Mouse (Mus musculus) embryonic facial prominence, embryonic 13.5 days (tissue): ENCODE data around the gene Pnmal2. TPM values are rescaled to one million over a fixed set of nuclear protein-coding genes. Genes with fewer than 3 reads are reported as not detected.

Experiments
- ATAC-seq: fragments of 200-750 bp; cut with Nextera tagmentation; 2 replicates; pipeline ENCODE4 v1.8.0; 2017; ENCODE audit warnings: low read depth; ENCODE audit not compliant: insufficient number of reproducible peaks, insufficient read depth, low FRiP score, low TSS enrichment
- H3K27ac ChIP-seq: fragments of 300-500 bp; sonication (generic); 2 replicates; pipeline ENCODE4 v1.5.1; 2015; ENCODE audit warnings: moderate library complexity, mild to moderate bottlenecking, inconsistent platforms
- H3K27me3 ChIP-seq: fragments of 300-500 bp; sonication (generic); 2 replicates; pipeline ENCODE4 v1.6.1; 2015; ENCODE audit warnings: mild to moderate bottlenecking, inconsistent platforms
- H3K36me3 ChIP-seq: fragments of 300-500 bp; sonication (generic); 2 replicates; pipeline ENCODE4 v1.6.1; 2015; ENCODE audit warnings: mild to moderate bottlenecking, inconsistent platforms
- H3K4me1 ChIP-seq: fragments of 300-500 bp; sonication (generic); 2 replicates; pipeline ENCODE4 v1.6.1; 2015; ENCODE audit warnings: inconsistent platforms
- H3K4me2 ChIP-seq: fragments of 300-500 bp; sonication (generic); 2 replicates; pipeline ENCODE4 v1.6.1; 2015; ENCODE audit warnings: moderate library complexity, mild to moderate bottlenecking, inconsistent platforms
- H3K4me3 ChIP-seq: fragments of 300-500 bp; sonication (generic); 2 replicates; pipeline ENCODE4 v1.5.1; 2015; ENCODE audit warnings: mild to moderate bottlenecking, inconsistent platforms
- H3K9ac ChIP-seq: fragments of 300-500 bp; sonication (generic); 2 replicates; pipeline ENCODE4 v1.6.1; 2015; ENCODE audit warnings: mild to moderate bottlenecking, inconsistent platforms
- H3K9me3 ChIP-seq: fragments of 300-500 bp; sonication (generic); 2 replicates; pipeline ENCODE4 v1.6.1; 2016; ENCODE audit warnings: inconsistent platforms
- WGBS: fragments of 180-500 bp; shearing (Covaris S2); methylation state at CpG from one replicate; pipeline ENCODE4 v1.1.7; 2015; ENCODE audit warnings: mixed read lengths; 5-methylcytosine and 5-hydroxymethylcytosine counted together
- polyA plus RNA-seq: library from polyadenylated mRNA; unstranded; fragments of >200 nt; fragmentation: Nextera tagmentation; extraction: Ambion mirVana; gene quantifications from 2 replicates; pipeline ENCODE4 v1.2.1, GENCODE M21; 2015

The Pnmal2 gene
- polyA plus RNA-seq, 1 experiment from 2014 or later = 10.5 TPM

- no peaks in the 10 kb centered on the region for H3K4me1 ChIP-seq
- no peak for ATAC-seq
- H3K4me3 ChIP-seq = no peak overlapping the region
- H3K27ac ChIP-seq = no peak overlapping the region
- no peak overlapping the region for H3K4me2 ChIP-seq
- H3K36me3 ChIP-seq = no peaks in the 10 kb centered on the region
- no peaks in the 10 kb centered on the region for H3K9me3 ChIP-seq
- WGBS = 80% methylated on average over 3 of the region's 3 CpGs
- H3K27me3 ChIP-seq = no peaks in the 10 kb centered on the region
- no peak overlapping the region for H3K9ac ChIP-seq
These were observed 26.7 kb downstream of the Pnmal2 start for GRCm38 (mm10) chr7:16971160-16971559.

- Histone ChIP-seq H3K36me3 (no peaks in the 10 kb centered on the region), H3K27me3 (no peaks in the 10 kb centered on the region), H3K4me2 (no peak overlapping the region), H3K4me1 (no peaks in the 10 kb centered on the region), H3K9ac (no peak overlapping the region), H3K27ac (no peak overlapping the region), H3K4me3 (no peak overlapping the region), H3K9me3 (no peaks in the 10 kb centered on the region)
- WGBS = 68% methylated on average over 6 of the region's 6 CpGs
- no peak for ATAC-seq
These were observed 29.5 kb downstream of the Pnmal2 start for GRCm38 (mm10) chr7:16974018-16974417.

- 63% methylated on average over 8 of the region's 8 CpGs for WGBS
- Histone ChIP-seq H3K4me3 (no peak overlapping the region), H3K9me3 (no peaks in the 10 kb centered on the region), H3K9ac (no peak overlapping the region), H3K27ac (no peak overlapping the region), H3K36me3 (no peaks in the 10 kb centered on the region), H3K4me2 (no peak overlapping the region), H3K27me3 (no peaks in the 10 kb centered on the region), H3K4me1 (peaks cover 9% of the 10 kb centered on the region)
- ATAC-seq = no peak
These were observed 31.8 kb downstream of the Pnmal2 start for GRCm38 (mm10) chr7:16976298-16976697.

GRCm38 (mm10) chr7:16978173-16978572 is 33.7 kb downstream of the Pnmal2 start:
- H3K27me3 ChIP-seq = no peaks in the 10 kb centered on the region
- WGBS = 74% methylated on average over 6 of the region's 6 CpGs

GRCm38 (mm10) chr7:16978593-16978992 is 34.1 kb downstream of the Pnmal2 start:
- H3K4me3 ChIP-seq = no peak overlapping the region
- no peaks in the 10 kb centered on the region for H3K36me3 ChIP-seq
- no peak overlapping the region for H3K27ac ChIP-seq
- 80% methylated on average over 3 of the region's 3 CpGs for WGBS
- H3K4me2 ChIP-seq = no peak overlapping the region
- H3K27me3 ChIP-seq = no peaks in the 10 kb centered on the region
- H3K9ac ChIP-seq = no peak overlapping the region
- H3K9me3 ChIP-seq = no peaks in the 10 kb centered on the region
- no peak for ATAC-seq
- H3K4me1 ChIP-seq = peaks cover 17% of the 10 kb centered on the region

More at GRCm38 (mm10) chr7:16978173-16978572, 33.7 kb downstream of the Pnmal2 start:
- no peak overlapping the region for H3K4me3 ChIP-seq
- H3K27ac ChIP-seq = no peak overlapping the region
- ATAC-seq = no peak
- no peak overlapping the region for H3K4me2 ChIP-seq
- H3K9ac ChIP-seq = no peak overlapping the region
- no peaks in the 10 kb centered on the region for H3K9me3 ChIP-seq
- H3K4me1 ChIP-seq = peaks cover 15% of the 10 kb centered on the region
- no peaks in the 10 kb centered on the region for H3K36me3 ChIP-seq

- Histone ChIP-seq H3K27ac (peak overlapping the region; percentile 84), H3K36me3 (no peaks in the 10 kb centered on the region), H3K9ac (0 out of 2 replicates have a peak overlapping the region, but pooled peaks have one; percentile 53), H3K4me2 (peak overlapping the region; percentile 58), H3K4me1 (peaks cover 17% of the 10 kb centered on the region), H3K27me3 (no peaks in the 10 kb centered on the region), H3K4me3 (peak overlapping the region; percentile 27), H3K9me3 (no peaks in the 10 kb centered on the region)
- no peak for ATAC-seq
- 2% methylated on average over 12 of the region's 12 CpGs for WGBS
These were observed 35.9 kb downstream of the Pnmal2 start for GRCm38 (mm10) chr7:16980348-16980747.

- Histone ChIP-seq H3K27ac (no peak within 1 kb of the TSS), H3K4me1 (peaks cover 28% of the 10 kb centered on the region), H3K9me3 (no peaks in the 10 kb centered on the region), H3K9ac (no peak within 1 kb of the TSS), H3K4me3 (peak within 1 kb of the TSS; percentile 20; the same call in 1 of the 2 replicates), H3K4me2 (peak within 1 kb of the TSS; percentile 49), H3K27me3 (no peaks in the 10 kb centered on the region), H3K36me3 (no peaks in the 10 kb centered on the region)
- 0 out of 2 replicates have a peak, but pooled peaks have one; percentile 26 for ATAC-seq
- 24% methylated on average over 26 of the region's 26 CpGs for WGBS
These were observed 38.5 kb downstream of the Pnmal2 start, which contains the start of gene Gm42372 for GRCm38 (mm10) chr7:16982859-16983568. Gm42372 (plus strand) TSS chr7:16983086.

GRCm38 (mm10) chr7:16987541-16988149 is 43.2 kb downstream of the Pnmal2 start:
- Histone ChIP-seq H3K4me2 (no peak overlapping the region), H3K9me3 (no peaks in the 10 kb centered on the region), H3K4me3 (no peak overlapping the region), H3K4me1 (peaks cover 51% of the 10 kb centered on the region), H3K9ac (no peak overlapping the region), H3K27ac (peak overlapping the region; percentile 48; the same call in 1 of the 2 replicates), H3K36me3 (no peaks in the 10 kb centered on the region), H3K27me3 (no peaks in the 10 kb centered on the region)
- WGBS = 27% methylated on average over 7 of the region's 7 CpGs
- ATAC-seq = no peak

- peaks cover 47% of the 10 kb centered on the region for H3K4me1 ChIP-seq
- WGBS = 27% methylated on average over 3 of the region's 3 CpGs
These were observed 43.9 kb downstream of the Pnmal2 start for GRCm38 (mm10) chr7:16988405-16988804.

GRCm38 (mm10) chr7:16990006-16990744 is 45.7 kb downstream of the Pnmal2 start:
- peaks cover 60% of the 10 kb centered on the region for H3K4me1 ChIP-seq
- no peaks in the 10 kb centered on the region for H3K27me3 ChIP-seq
- no peak for ATAC-seq
- H3K27ac ChIP-seq = peak overlapping the region; percentile 92
- H3K9me3 ChIP-seq = no peaks in the 10 kb centered on the region
- 0 out of 2 replicates have a peak, but pooled peaks cover 1% of the 10 kb centered on the region for H3K36me3 ChIP-seq
- 21% methylated on average over 15 of the region's 15 CpGs for WGBS
- H3K4me3 ChIP-seq = no peak overlapping the region
- H3K4me2 ChIP-seq = peak overlapping the region; percentile 26
- 0 out of 2 replicates have a peak overlapping the region, but pooled peaks have one; percentile 28 for H3K9ac ChIP-seq

More at GRCm38 (mm10) chr7:16988405-16988804, 43.9 kb downstream of the Pnmal2 start:
- no peak overlapping the region for H3K4me3 ChIP-seq
- no peak overlapping the region for H3K9ac ChIP-seq
- H3K4me2 ChIP-seq = no peak overlapping the region
- no peaks in the 10 kb centered on the region for H3K9me3 ChIP-seq
- H3K27me3 ChIP-seq = no peaks in the 10 kb centered on the region
- peak overlapping the region; percentile 48; the same call in 1 of the 2 replicates for H3K27ac ChIP-seq
- H3K36me3 ChIP-seq = no peaks in the 10 kb centered on the region
- ATAC-seq = no peak

- 48% methylated on average over 18 of the region's 18 CpGs for WGBS
- Histone ChIP-seq H3K9ac (no peak overlapping the region), H3K9me3 (no peaks in the 10 kb centered on the region), H3K36me3 (0 out of 2 replicates have a peak, but pooled peaks cover 4% of the 10 kb centered on the region), H3K4me1 (peaks cover 77% of the 10 kb centered on the region), H3K27me3 (no peaks in the 10 kb centered on the region), H3K27ac (peak overlapping the region; percentile 92), H3K4me3 (0 out of 2 replicates have a peak overlapping the region, but pooled peaks have one; percentile 10), H3K4me2 (peak overlapping the region; percentile 46)
- ATAC-seq = peak; percentile 65
These were observed 47.4 kb downstream of the Pnmal2 start for GRCm38 (mm10) chr7:16991681-16992450.
